Mouse (Mus musculus) small intestine, adult 2 months (tissue): ENCODE results near the gene Birc2.

Experiments used
- CTCF ChIP-seq: fragments of 200-500 bp; IDR thresholded peaks from 2 replicates; pipeline ENCODE4 v1.5.1; 2012; ENCODE audit warnings: low read depth, mild to moderate bottlenecking, control low read depth, inconsistent platforms, low read length, moderate library complexity, mixed read lengths; ENCODE audit not compliant: insufficient replicate concordance, insufficient read length; ENCODE audit errors: extremely low read depth
- POLR2A ChIP-seq: fragments of 200-500 bp; IDR thresholded peaks from 2 replicates; pipeline ENCODE4 v1.6.1; 2012; ENCODE audit warnings: low read depth, mild to moderate bottlenecking, control low read depth, inconsistent platforms, low read length, moderate library complexity

DNA sequence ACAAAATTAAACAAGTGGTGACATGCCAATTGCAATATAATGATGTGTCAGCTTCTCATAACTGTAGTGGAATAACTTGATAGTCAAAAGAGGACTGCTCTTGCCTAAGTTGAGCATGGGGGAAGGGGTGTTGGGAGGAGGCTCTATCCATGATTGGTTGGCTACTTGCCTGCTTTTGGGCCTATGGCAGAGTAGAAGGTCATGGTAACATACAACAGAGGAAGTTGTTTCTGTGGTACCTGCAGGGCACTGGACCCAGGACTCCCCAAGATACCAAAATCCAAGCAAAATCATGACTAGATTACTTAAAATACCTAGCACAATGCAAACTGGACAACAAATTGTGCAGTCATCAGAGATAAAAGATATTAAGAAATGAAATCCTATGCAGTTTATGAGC, 41.3 kb downstream of the Birc2 start:
- no peak for TF ChIP-seq CTCF
- TF ChIP-seq POLR2A, result no peak
